Mouse (Mus musculus): ENCODE measurements at regions not wholly inside any gene's neighbourhood (a gene's known extent, or its start where the extent isn't known, plus 50 kb on each side); places are given as distances from the start of the nearest gene placed in this dataset.
A peak's percentile ranks its signal among the peaks of the same experiment; 100 is the strongest.
"Not testable (repeated sequence)": the region's sequence is repeated elsewhere in the genome, so short reads cannot be mapped to it uniquely, and the experiment has no call there.

GRCm38 (mm10) chr10:16171251-16171650, 1453.2 kb upstream of the Gje1 start:
- no peak for DNase-seq (ENCODE audit: low spot score)

GRCm38 (mm10) chr10:16159542-16159941, 1441.5 kb upstream of the Gje1 start:
- not testable (repeated sequence) for DNase-seq (ENCODE audit: low spot score)

- DNase-seq (ENCODE audit: low spot score): no peak
These were observed 1440.4 kb upstream of the Gje1 start for GRCm38 (mm10) chr10:16158445-16158844.

GRCm38 (mm10) chr10:16156954-16157353, 1438.9 kb upstream of the Gje1 start:
- DNase-seq (ENCODE audit: low spot score): no peak

- DNase-seq (ENCODE audit: low spot score): no peak
These were observed 1431.0 kb upstream of the Gje1 start for GRCm38 (mm10) chr10:16148991-16149390.

GRCm38 (mm10) chr10:16145397-16145796, 1427.4 kb upstream of the Gje1 start:
- no peak for DNase-seq (ENCODE audit: low spot score)

GRCm38 (mm10) chr10:16123902-16124301, 1405.9 kb upstream of the Gje1 start:
- DNase-seq (ENCODE audit: low spot score): no peak

- no peak for DNase-seq (ENCODE audit: low spot score)
These were observed 1370.2 kb upstream of the Gje1 start for GRCm38 (mm10) chr10:16088210-16088609.

- DNase-seq (ENCODE audit: low spot score): peak; percentile 11
These were observed 1335.0 kb upstream of the Gje1 start for GRCm38 (mm10) chr10:16053008-16053407.

GRCm38 (mm10) chr10:16052463-16052889, 1334.5 kb upstream of the Gje1 start:
- DNase-seq (ENCODE audit: low spot score): peak; percentile 14

GRCm38 (mm10) chr10:16036255-16036654, 1318.2 kb upstream of the Gje1 start:
- DNase-seq (ENCODE audit: low spot score): no peak

- DNase-seq (ENCODE audit: low spot score): no peak
These were observed 1315.1 kb upstream of the Gje1 start for GRCm38 (mm10) chr10:16033096-16033495.

- DNase-seq (ENCODE audit: low spot score): no peak
These were observed 1312.8 kb upstream of the Gje1 start for GRCm38 (mm10) chr10:16030802-16031201.

GRCm38 (mm10) chr10:16014806-16015205, 1296.8 kb upstream of the Gje1 start:
- DNase-seq (ENCODE audit: low spot score): no peak

GRCm38 (mm10) chr10:16001246-16001645, 1283.2 kb upstream of the Gje1 start:
- DNase-seq (ENCODE audit: low spot score): no peak

- DNase-seq (ENCODE audit: low spot score): no peak
These were observed 1275.3 kb upstream of the Gje1 start for GRCm38 (mm10) chr10:15993275-15993674.
